ENCODE assay signal across 17 mouse cellular contexts in the genomic region with DNA sequence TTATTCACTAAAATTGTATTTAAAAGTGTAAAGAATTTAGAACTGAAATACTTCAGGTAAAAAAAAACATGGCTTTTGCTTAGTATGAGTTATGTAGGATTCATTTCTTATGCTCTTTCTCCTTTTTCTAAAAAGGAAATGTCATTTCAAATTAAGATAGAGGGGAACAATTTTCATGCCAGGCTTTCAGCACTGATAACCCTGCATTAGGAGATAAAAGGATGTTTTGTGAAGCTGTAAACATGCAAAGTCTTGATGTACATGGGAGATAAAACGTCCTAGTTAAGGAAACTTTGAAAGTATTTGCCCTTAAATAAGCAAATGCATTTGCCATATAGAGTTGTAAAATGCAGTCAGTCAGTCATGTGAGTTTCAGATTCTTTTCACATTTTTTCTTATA.
DNase-seq lines count a peak whose midpoint lies in the region; TF ChIP-seq lines count a peak whose summit lies in the region.
"Had no signal": no experiment of that assay in that cellular context is flagged by ENCODE, and none has a peak within 500 bp of the region (broad histone marks: within the 10 kb centered on the region; RNA-seq: fewer than 3 reads in every experiment).

No protein-coding gene starts in this region.

- no peak overlapping the region for H3K9ac ChIP-seq in MEL (ENCODE audit: control insufficient read depth, low read depth, low read length, poor library complexity, severe bottlenecking)

- DNase-seq in MEL (ENCODE audit: low read depth, low spot score), result peak; percentile 29
- no peak for DNase-seq in frontal cortex, postnatal 10 days (ENCODE audit: low spot score in 2 of 2)
- DNase-seq: adrenal gland, adult 2 months; adrenal gland, adult 8-10 months; adrenal gland, postnatal 10 days; adrenal gland, postnatal 14 days; adrenal gland, postnatal 25 days; adrenal gland, postnatal 36 days; B cell, adult 2 months; cerebellum, adult 11 months; cerebellum, adult 11-12 months; cerebellum, adult 18-20 months; cerebellum, adult 2 months; cerebellum, adult 8-10 months had no signal

- peaks cover 0 to 7% of the 10 kb centered on the region in 2 experiments; a peak in 2 of 4 replicates for H3K4me1 ChIP-seq in MEL (ENCODE audit: control insufficient read depth in 1 of 2, insufficient read depth in 2 of 2, low read length in 2 of 2)

- no peak overlapping the region for H3K27ac ChIP-seq in MEL (ENCODE audit: control insufficient read depth, low read depth, low read length)

- no peaks in the 10 kb centered on the region; a peak in 1 of 4 replicates for H3K27me3 ChIP-seq in MEL (ENCODE audit: control insufficient read depth in 1 of 2, insufficient read depth in 2 of 2, low read length in 2 of 2)
- H3K27me3 ChIP-seq: CH12.LX, Patski had no signal

- H3K9me3 ChIP-seq in MEL (replicated peaks; ENCODE audit: insufficient read depth, low read length), result no peaks in the 10 kb centered on the region
- H3K9me3 ChIP-seq: G1E had no signal

- peaks cover 0 to 2% of the 10 kb centered on the region in 2 experiments; a peak in 2 of 4 replicates for H3K36me3 ChIP-seq in MEL (ENCODE audit: control insufficient read depth in 1 of 2, insufficient read depth in 2 of 2, low read length in 2 of 2)
- H3K36me3 ChIP-seq: G1E had no signal

- peak; percentile 76 to 79 for TF ChIP-seq EP300 in MEL (IDR thresholded peaks at IDR 0.05; ENCODE audit: low read depth in 1 of 2, low read length in 2 of 2)

- TF ChIP-seq CTCF in MEL (IDR thresholded peaks at IDR 0.05 in 2 of 3, conservative IDR thresholded peaks at IDR 0.05 in 1 of 3; ENCODE audit: control insufficient read depth in 1 of 3, insufficient read depth in 1 of 3, low read depth in 2 of 3, low read length in 3 of 3, poor library complexity in 1 of 3, severe bottlenecking in 1 of 3), result no peak

- TF ChIP-seq POLR2A in MEL (IDR thresholded peaks at IDR 0.05; ENCODE audit: control insufficient read depth in 1 of 2, insufficient read depth in 1 of 2, low read depth in 1 of 2, low read length in 2 of 2, poor library complexity in 1 of 2), result no peak

- no peaks in the 10 kb centered on the region for H3K79me2 ChIP-seq in MEL (ENCODE audit: control insufficient read depth, insufficient read depth, low read length, poor library complexity)

- H3K4me3 ChIP-seq in MEL (ENCODE audit: control insufficient read depth in 1 of 2, insufficient read depth in 1 of 2, low read depth in 2 of 2, low read length in 2 of 2), result no peak overlapping the region

- no peak for TF ChIP-seq RAD21 in MEL (IDR thresholded peaks at IDR 0.05; ENCODE audit: low read depth, low read length)

TF ChIP-seq in MEL, 35 proteins besides CTCF, POLR2A, EP300 and RAD21:
- TF ChIP-seq RCOR1 (IDR thresholded peaks at IDR 0.05; ENCODE audit: low read depth, low read length) (peak; percentile 60), TCF12 (IDR thresholded peaks at IDR 0.05; ENCODE audit: low read depth, low read length) (peak; percentile 80), ZMIZ1 (IDR thresholded peaks at IDR 0.05; ENCODE audit: low read depth, low read length) (no peak), ETS1 (IDR thresholded peaks at IDR 0.05; ENCODE audit: low read depth, low read length) (peak; percentile 49; the same call in 1 of the 2 replicates), MAX (IDR thresholded peaks at IDR 0.05; ENCODE audit: low read length) (no peak), MXI1 (IDR thresholded peaks at IDR 0.05; ENCODE audit: low read depth, low read length) (no peak), USF1 (IDR thresholded peaks at IDR 0.05; ENCODE audit: low read depth, low read length) (no peak), NRF1 (IDR thresholded peaks at IDR 0.05; ENCODE audit: insufficient read depth, low read depth, low read length, poor library complexity, severe bottlenecking) (no peak), MAZ (IDR thresholded peaks at IDR 0.05; ENCODE audit: low read depth, low read length) (no peak), SIN3A (IDR thresholded peaks at IDR 0.05; ENCODE audit: low read length) (0 out of 2 replicates have a peak, but pooled peaks have one; percentile 25), CHD2 (IDR thresholded peaks at IDR 0.05; ENCODE audit: low read length) (no peak), POLR2AphosphoS2 (IDR thresholded peaks at IDR 0.05; ENCODE audit: low read length) (no peak), GATA1 (IDR thresholded peaks at IDR 0.05; ENCODE audit: low read depth, low read length) (peak; percentile 82), BHLHE40 (IDR thresholded peaks at IDR 0.05; ENCODE audit: borderline replicate concordance, low read depth, low read length) (peak; percentile 20; the same call in 1 of the 2 replicates)
